Mouse (Mus musculus) spleen, postnatal 10 days (tissue): ENCODE measurements at regions not wholly inside any gene's neighbourhood (a gene's known extent, or its start where the extent isn't known, plus 50 kb on each side); places are given as distances from the start of the nearest gene placed in this dataset.

Experiments used
- DNase-seq, 2 experiments: peaks; one replicate each; pipeline ENCODE4 v3.0.0; 2021 to 2022; ENCODE audit warnings: low spot score in 2 of 2

DNA sequence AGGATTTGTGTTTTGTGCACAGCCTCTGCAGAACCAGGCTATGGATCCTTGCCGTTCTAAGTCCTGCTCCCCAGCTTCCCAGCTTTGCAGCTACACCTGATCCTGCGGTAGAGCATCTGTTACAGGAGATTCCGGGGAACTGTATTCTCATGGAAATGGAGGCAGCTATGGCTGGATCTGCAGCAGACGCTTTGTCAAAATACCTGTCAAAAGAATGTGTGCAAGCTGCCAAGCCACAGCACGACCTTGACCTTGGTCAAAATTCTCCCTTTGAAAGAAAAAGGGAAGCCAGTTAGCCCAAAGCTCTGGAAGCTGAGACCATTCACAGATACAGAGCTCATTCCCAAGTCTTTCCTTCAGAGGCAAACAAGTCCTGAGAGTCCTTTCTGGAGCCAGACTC lies 255.3 kb downstream of the Med13l start:
- DNase-seq: no peak

- DNase-seq: no peak
These were observed 257.8 kb downstream of the Med13l start for GRCm38 (mm10) chr5:118818294-118818693.

GRCm38 (mm10) chr5:118824791-118825190 lies 264.3 kb downstream of the Med13l start:
- no peak for DNase-seq

DNA sequence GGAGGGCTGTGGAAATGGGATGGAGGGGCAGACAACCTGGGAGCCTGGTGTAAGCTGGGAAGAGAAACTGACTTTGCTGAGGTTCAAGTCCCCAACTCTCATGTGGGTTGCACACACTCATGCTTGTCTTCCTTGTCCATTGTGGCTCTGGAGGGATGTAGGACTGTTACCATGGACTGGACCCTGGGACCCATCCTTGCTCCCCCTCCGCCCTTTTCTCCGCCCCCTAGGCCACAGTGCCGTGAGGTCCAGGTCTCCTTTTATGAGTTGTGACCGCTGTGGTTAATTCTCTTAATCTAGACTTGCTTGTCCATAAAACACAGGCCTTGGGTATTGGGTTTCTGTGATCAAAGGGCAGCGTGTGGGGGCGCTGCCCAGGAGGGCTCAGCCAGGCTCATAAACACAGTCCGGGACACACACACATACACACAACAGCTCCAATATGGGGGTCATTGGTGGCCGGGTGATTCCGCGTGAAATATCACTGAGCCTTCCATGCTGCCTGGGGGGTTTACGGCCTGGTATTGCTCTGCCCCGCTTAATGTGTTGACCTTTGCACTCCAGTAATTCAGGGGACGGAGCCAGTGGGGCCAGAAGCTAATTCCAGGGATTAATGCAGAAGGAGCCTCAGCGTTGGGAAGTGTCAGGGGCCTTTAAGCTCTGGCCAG lies 268.7 kb downstream of the Med13l start:
- no peak for DNase-seq

DNA sequence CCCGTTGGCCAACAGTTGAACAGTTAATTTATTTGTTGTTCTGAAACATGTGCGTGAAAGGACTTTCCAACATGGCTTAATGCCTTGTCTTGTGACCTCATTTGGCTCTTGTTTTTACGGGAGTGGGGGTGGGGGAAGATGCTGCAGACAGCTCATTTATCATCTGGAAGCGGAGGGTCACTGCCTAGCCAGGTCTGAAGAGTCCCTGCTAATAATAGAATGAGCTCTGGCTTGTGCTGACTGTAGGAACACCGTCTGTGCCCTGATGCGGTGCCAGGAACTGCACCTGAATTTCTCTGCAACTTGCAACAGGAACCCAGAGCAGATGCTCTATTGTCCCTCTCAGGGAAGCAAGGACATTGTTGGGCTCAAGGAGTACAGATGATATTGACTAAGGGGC lies 272.2 kb downstream of the Med13l start:
- no peak for DNase-seq

DNA sequence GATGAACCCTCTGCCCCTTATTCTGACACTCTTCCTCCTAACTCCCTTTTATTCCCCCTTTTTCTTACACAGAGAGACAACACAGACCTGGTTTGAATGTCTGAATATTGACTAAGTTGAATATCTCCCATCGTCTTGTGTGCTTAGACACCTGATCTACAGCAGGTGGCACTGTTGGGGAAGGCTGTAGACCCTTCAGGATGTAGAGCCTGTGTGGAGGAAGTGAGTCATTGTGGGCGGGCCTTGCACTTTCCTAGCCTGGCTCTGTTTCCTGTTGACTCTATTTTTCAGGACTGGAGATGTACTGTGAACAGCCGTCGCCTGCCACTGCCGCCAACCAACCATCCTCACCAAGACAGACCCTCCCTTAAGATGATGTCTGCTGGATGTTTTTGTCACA lies 273.6 kb downstream of the Med13l start:
- no peak for DNase-seq

DNA sequence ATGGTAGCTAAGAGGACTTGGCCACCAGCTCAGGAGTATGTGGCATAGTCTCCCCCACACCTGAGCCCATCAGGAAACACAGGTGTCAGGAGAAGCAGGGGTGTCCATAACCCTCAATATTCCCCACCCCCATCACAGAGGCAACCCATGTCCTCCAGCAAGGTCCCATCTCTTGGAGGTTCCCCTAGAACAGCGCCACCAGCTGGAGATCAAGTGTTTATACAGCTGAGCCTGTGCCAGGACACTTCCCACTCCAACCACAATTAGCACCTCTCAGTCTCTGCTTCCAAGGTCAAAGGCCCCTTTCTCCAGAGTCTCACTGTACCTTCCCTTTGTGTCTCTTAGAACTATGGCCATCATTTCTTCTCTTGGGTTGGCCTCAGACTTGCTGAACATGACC lies 276.5 kb downstream of the Med13l start:
- DNase-seq: no peak

DNA sequence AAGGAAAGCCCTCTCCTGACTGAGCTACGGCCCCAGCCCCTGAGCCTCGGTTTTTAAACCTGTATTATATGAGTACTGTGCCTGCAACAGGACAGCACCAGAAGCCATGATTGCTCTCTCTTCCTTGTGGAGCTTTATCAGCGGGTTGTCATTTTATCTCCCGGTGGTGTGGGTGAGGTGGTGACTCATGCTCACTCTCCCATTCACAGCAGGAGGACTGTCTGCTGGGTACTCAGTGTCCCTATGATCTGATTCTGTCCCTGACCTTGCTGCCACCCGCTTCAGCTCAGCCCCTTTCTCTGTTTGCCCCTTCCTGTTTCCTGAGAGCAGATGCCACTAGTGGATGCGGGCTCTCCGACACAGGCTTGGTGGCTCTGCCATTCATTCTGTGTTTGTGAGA lies 277.9 kb downstream of the Med13l start:
- DNase-seq: no peak

DNA sequence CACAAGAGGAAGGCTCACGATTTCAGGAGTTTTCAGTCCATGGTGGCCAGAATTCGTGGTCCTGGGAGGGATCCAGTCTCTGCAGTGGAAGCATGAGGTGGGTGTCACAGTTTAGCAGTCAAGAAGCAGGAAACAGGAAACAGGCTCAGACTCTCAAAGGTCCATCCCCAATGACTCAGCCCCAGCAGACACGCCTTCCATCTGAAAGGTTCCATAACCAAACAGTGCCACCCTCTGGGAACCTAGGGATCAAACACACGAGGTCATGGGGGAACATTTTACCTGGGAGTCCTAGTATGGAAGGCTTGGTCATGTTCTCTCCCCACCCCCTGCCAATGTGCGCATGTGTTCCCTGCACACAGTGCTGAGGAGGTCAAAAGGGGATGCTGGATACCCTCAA lies 279.4 kb downstream of the Med13l start:
- DNase-seq: no peak

DNA sequence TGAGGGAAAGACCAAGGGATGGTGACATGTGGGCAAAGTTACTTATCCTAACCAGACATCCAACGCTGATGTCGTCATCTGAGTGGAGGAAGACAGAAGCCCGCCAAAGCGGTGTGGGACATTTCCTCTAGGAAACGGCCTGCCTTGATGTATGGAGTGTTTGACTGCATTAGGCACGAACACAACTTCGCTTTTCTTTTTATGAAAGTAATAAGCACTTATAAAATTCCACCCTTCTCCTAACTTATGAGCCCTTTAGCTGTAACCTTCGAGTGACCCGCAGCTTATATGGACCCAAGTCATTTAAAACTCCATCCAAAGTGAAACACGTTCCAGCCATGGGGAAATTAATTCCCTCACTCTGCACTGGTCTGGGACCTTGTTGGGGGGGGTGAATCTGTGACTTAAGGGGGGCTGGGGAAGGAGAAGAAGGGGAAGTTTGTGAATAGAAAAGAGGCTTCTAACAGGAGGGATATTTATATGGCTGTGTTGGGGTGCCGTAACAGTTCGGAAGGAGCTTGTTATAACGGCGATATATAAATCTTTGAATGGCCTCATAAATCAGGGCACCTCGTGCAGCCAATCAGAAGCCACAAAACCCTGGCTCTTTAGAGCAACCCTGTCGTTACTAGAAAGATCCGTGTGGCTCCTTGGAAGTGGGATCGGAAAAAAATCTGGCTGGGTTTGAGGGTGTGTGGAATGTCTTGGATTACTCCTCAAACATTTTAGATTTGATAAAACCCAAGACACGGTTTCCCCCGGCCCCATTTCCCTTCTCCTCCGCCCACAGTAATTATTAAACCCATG lies 280.9 kb downstream of the Med13l start:
- DNase-seq: no peak

DNA sequence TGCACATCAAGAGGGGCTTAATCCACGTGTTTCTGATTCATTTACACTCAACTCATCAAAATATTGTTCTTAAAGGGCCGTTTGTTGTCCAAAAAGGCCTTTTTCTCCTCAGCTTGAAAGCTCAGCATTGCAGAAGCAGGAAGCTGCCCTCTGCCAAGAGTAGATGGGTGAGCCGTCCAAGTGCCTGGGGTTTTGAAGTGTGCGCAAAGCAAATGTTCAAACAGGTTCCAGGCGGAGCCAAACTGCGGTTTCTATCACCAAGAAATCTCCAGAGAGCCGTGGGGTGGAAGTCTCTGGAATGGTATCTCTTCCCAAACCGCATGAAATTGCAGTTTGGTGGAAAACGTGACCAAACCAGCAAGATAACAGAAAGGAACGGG lies 281.5 kb downstream of the Med13l start:
- no peak for DNase-seq

- DNase-seq: no peak
These were observed 296.5 kb downstream of the Med13l start for GRCm38 (mm10) chr5:118857001-118857400.

- no peak for DNase-seq
These were observed 300.8 kb downstream of the Med13l start for GRCm38 (mm10) chr5:118861143-118861847.

GRCm38 (mm10) chr5:118867511-118867910 lies 307.0 kb downstream of the Med13l start:
- DNase-seq: no peak

GRCm38 (mm10) chr5:118869330-118869729 lies 308.9 kb downstream of the Med13l start:
- DNase-seq: no peak

DNA sequence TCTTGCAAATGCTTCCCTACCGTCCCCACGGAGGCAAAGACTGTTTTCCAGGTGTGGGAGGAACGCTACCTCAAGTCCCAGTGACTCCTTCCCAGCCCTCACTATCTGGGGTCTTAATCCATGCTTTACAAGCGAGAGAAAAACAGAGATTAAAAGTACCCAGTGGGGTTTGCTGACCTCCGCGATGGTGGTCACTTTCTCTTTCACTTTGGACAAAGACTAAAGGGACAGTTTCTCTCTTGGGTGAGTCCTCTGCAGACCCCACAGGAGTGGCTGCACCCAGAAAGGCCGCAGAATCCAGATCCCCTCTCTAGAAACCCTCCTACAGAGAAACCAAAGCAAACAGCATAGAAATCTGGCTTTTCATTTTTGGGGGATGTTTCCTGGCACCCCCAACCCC lies 313.4 kb downstream of the Med13l start:
- DNase-seq: no peak

- DNase-seq: no peak
These were observed 314.7 kb downstream of the Med13l start for GRCm38 (mm10) chr5:118875096-118875637.

GRCm38 (mm10) chr5:118876586-118877312 lies 316.3 kb downstream of the Med13l start:
- DNase-seq: no peak

DNA sequence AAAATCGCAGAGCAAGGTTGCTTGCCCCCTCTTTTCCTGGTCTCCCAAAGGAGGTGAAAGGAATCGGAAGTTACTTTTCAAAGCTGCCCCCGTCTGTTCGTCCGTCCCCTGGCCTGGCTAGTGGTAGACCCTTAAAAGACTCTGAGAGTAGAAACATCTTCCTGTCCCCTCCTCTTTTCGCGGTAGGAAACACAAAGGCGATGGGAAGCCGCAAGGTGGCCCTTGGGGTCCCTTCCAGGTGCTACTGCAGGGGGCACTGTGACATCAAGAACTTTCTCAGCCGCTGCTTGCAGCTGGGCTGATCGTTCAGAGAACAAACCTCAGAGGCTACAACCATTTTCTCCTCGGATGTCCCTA lies 316.8 kb downstream of the Med13l start:
- no peak for DNase-seq

DNA sequence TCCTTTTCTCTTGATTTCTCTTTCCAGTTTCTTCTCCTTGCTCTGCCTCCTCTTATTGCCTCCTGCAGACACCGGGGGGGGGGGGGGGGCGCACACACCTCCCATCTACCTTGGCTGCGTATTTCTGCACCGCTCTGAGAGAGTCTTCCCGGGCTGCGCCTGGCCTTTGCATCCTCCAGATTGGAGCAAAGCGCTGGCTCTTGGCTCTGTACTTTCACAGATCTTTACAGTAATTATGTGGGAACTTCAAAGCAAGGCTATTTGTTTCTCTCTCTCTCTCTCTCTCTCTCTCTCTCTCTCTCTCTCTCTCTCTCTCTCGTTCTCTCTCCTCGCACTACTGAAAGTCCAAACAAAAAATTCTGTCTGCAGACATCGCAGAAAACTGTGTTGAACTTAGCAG lies 317.4 kb downstream of the Med13l start:
- no peak for DNase-seq

GRCm38 (mm10) chr5:118878722-118879121 lies 318.2 kb downstream of the Med13l start:
- DNase-seq: no peak
